Mouse (Mus musculus): ENCODE data around the gene Mrnip.

Gene Mrnip

GRCm38 (mm10) chr11:50203302-50203827, 29.1 kb downstream of the Mrnip start:
- no peak for DNase-seq

- DNase-seq, result no peak
These were observed 31.2 kb downstream of the Mrnip start for GRCm38 (mm10) chr11:50205434-50205833.

DNA sequence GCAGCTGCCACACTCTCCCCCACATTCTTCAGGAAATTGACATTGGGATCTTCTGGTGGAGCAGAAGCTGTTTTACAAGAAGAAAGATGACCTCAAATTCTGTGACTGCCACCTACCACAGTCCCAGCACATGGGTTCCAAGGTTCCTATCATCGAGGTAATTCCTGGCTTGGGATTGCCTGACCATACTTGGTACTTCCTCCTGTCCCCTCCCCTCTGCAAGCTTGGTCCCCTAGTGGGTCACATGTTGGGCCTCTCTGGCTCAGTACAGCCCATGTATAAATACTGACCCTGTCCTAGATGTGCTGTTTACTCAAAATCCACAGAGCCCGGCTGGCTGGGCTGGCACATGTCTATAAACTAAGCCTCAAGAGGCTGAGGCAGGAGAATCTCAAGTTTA, 31.8 kb downstream of the Mrnip start:
- DNase-seq, result no peak

- DNase-seq, result no peak
These were observed 33.1 kb downstream of the Mrnip start for GRCm38 (mm10) chr11:50207344-50207743.

DNA sequence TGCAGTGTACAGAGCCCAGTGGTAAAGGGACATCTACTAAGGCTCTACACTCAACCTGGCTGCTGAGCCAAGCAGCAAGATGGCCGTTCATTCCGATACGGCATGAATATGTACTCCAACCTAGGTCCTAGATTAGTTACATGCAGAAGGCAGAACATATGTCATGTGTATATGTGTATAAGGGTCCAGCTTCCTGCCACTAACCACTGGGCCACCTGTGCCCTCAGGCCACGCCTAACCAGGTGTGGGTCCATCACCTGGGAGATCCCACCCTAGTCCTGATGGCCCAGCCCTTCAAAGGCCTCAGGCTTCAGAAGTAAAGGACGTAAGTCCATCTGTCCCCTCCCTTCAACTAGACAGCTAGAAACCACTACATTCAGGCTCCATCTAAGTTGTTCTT, 33.8 kb downstream of the Mrnip start:
- no peak for DNase-seq

DNA sequence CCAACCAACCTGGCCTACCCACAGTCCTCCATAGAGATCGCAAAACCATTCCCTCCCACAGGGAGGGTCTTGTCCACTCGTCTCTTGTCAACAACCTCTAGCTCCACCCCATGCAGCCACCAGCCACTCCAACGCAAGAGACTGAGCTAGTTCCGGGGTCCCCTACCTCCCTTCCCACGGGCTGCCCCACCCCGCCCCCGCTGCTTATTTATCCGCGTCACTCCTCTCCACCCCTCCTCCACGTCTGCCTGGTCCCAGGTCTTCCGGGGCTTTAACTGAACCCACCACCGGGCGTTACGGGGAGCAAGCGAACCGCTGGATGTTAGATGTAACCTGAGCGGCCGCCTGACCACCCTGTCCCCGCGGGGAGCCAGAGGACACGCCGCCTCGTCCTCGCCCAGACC, 35.9 kb downstream of the Mrnip start:
- DNase-seq, result peak; percentile 84 to 92

GRCm38 (mm10) chr11:50210505-50211151, 36.4 kb downstream of the Mrnip start, which contains the start of the genes Sqstm1 and Mgat4b:
Sqstm1 (minus strand) TSS chr11:50210827.
Mgat4b (plus strand) TSS chr11:50210890.
- peak; percentile 75 to 78 for DNase-seq

- DNase-seq, result no peak
These were observed 37.2 kb downstream of the Mrnip start for GRCm38 (mm10) chr11:50211322-50212059.

DNA sequence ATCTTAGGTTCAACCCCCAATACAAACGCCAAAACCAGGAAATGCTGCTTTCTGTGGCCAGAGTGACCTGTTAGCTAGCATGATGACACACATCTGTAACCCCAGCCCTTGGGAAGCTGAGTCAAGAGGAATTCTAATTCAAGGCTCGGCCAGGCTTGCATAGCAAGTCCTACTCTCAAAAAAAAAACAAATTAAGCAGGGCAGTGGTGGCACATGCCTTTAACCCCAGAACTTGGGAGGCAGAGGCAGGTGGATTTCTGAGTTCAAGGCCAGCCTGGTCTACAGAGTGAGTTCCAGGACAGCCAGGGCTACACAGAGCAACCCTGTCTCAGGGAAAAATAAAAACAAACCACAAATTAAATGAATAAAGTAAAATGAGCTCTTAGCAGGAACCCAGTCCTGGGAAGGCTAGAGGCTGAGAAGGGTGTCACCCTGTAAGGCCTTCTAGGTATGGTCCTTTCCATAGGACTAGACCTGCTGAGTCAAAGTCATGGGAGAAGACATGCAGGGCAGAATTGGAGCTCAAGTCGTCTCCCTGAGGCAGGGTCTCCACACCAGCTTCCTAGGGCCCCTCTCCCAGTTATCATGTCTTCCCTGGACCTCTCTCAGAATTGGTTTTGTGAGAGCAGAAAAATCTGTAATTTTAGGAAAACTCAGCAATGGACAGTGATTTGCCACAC, 38.0 kb downstream of the Mrnip start:
- no peak for DNase-seq

DNA sequence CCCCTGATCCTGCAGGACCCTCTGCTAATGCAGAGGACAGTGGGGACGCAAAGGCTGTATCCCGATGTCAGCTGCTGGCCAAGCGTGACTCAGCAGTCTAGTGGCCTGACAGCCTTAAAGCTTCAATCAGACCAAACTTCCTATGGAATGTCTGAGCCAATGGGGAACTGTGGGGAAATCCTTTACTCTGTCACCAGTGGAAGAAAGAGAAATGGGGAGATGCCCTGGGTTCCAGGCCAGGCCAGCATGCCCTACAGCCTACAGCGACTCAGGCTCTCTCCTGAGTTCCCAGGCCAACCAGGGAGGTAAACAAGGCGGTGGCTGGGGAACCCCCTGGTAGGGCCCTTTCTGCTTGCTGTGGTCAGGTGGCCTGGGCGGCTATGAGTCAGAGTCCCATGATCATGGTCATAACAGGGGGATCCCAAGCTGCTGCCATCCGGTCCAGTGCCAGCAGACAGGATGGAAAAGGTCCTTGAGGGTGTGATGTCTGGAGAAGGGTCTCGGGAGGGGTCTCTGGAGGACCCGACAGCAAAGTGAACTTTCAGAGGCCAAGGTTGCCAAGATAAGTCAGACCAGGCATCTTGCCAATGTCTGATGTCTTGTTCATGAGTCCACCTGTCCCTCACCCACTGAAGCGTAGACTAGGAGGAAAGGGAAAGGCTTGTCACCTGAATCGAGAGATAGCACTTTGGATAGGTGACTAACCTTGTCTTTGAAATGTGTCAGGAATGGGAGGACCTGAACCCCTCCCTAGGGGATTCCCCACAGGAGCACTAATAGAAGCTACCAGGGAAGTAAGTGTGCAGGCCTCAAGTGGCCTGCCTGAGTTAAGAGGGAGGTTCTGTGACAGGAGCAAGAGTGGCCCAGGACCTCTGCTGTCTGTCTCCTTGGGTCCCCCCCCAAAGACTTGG, 38.9 kb downstream of the Mrnip start:
- DNase-seq, result peak; percentile 61 to 66

- no peak for DNase-seq
These were observed 40.4 kb downstream of the Mrnip start for GRCm38 (mm10) chr11:50214631-50215030.

GRCm38 (mm10) chr11:50215633-50216032, 41.4 kb downstream of the Mrnip start:
- no peak for DNase-seq

- no peak for DNase-seq
These were observed 42.6 kb downstream of the Mrnip start for GRCm38 (mm10) chr11:50216724-50217366.

DNA sequence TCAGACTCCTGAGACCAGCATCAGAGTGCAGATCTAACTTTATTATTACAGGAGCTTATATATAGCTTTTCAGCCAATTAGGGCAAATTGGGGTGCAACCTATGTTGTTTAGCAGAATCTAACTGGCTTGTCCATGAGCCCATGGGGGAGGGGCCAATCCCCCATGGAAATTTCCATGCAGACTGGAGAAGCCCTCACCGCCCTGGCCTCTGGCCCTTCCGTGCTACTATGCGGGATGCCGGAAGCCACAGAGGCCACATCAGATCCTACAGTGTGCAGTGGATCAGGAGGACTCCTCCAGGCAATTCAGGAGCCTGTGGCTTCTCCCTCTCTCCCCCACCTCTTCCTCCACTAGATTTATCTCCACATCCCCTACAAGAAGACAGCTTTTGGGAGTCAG, 43.6 kb downstream of the Mrnip start:
- DNase-seq, result no peak

- no peak for DNase-seq
These were observed 45.6 kb downstream of the Mrnip start for GRCm38 (mm10) chr11:50219833-50220232.

- no peak for DNase-seq
These were observed 48.5 kb downstream of the Mrnip start for GRCm38 (mm10) chr11:50222559-50223276.

GRCm38 (mm10) chr11:50223783-50224662, 49.8 kb downstream of the Mrnip start:
- DNase-seq, result no peak

- peak; percentile 89 to 91 for DNase-seq
These were observed 50.7 kb downstream of the Mrnip start for GRCm38 (mm10) chr11:50224671-50225530.

Data from cerebellum, postnatal 36 days (tissue).